ENCODE assay signal across 20 mouse cellular contexts in the genomic region with DNA sequence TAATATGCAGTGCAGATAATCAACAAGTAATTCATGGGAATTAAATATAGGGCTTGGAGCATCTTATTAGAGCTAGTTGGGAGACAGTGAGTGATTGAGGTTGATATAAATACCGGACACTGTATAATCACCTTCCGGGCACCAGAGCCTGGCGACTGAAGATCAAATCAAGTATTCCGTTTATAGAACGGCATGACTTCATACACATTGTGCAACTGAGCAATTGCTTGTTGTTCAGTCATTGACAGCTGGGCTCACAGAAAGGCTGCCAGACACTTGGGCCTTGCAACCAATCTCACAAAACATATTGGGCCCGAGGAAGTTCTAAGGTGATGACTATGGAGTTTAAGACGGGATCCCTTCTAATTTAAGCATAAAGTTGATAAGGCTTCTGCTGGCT. TPM values are rescaled to one million over a fixed set of nuclear protein-coding genes. Genes with fewer than 3 reads are reported as not detected.
DNase-seq lines count a peak whose midpoint lies in the region; ATAC-seq and TF ChIP-seq lines count a peak whose summit lies in the region.
"Had no signal": no experiment of that assay in that cellular context is flagged by ENCODE, and none has a peak within 500 bp of the region (broad histone marks: within the 10 kb centered on the region; RNA-seq: fewer than 3 reads in every experiment).

No protein-coding gene starts in this region.

- H3K27me3 ChIP-seq in lung, postnatal 0 days (replicated peaks; ENCODE audit: insufficient read depth, low read length) = no peaks in the 10 kb centered on the region
- H3K27me3 ChIP-seq in hindbrain, embryonic 12.5 days = no peaks in the 10 kb centered on the region
- H3K27me3 ChIP-seq in neural tube, embryonic 15.5 days (replicated peaks) = no peaks in the 10 kb centered on the region
- H3K27me3 ChIP-seq: CH12.LX; heart, embryonic 12.5 days had no signal

- H3K36me3 ChIP-seq in lung, postnatal 0 days (ENCODE audit: insufficient read depth, low read length) = no peaks in the 10 kb centered on the region
- H3K36me3 ChIP-seq in hindbrain, embryonic 12.5 days = no peaks in the 10 kb centered on the region
- no peaks in the 10 kb centered on the region for H3K36me3 ChIP-seq in neural tube, embryonic 15.5 days
- H3K36me3 ChIP-seq: embryonic facial prominence, embryonic 10.5 days; forebrain, embryonic 10.5 days; heart, embryonic 12.5 days had no signal

- WGBS in lung, postnatal 0 days = 55% methylated on average over 7 of the region's 7 CpGs
- 92% methylated on average over 7 of the region's 7 CpGs for WGBS in hindbrain, embryonic 12.5 days
- 91% methylated on average over 7 of the region's 7 CpGs for WGBS in neural tube, embryonic 15.5 days

- H3K9ac ChIP-seq in lung, postnatal 0 days (replicated peaks; ENCODE audit: low read depth) = no peak overlapping the region
- no peak overlapping the region for H3K9ac ChIP-seq in hindbrain, embryonic 12.5 days
- no peak overlapping the region for H3K9ac ChIP-seq in neural tube, embryonic 15.5 days (replicated peaks)
- H3K9ac ChIP-seq: heart, embryonic 12.5 days had no signal

- H3K4me1 ChIP-seq in lung, postnatal 0 days (ENCODE audit: insufficient read depth, low read depth, low read length) = no peaks in the 10 kb centered on the region
- no peaks in the 10 kb centered on the region for H3K4me1 ChIP-seq in hindbrain, embryonic 12.5 days
- H3K4me1 ChIP-seq in neural tube, embryonic 15.5 days = no peaks in the 10 kb centered on the region
- H3K4me1 ChIP-seq: embryonic facial prominence, embryonic 10.5 days; forebrain, embryonic 10.5 days; heart, embryonic 12.5 days had no signal

- peak; percentile 12 for DNase-seq in adrenal gland, postnatal 14 days
- no peak for DNase-seq in adrenal gland, postnatal 4 days (ENCODE audit: low spot score in 2 of 2)
- DNase-seq in MN1 (ENCODE audit: low spot score) = peak; percentile 41
- DNase-seq in lung, postnatal 0 days (ENCODE audit: low spot score) = peak; percentile 73
- DNase-seq in lung, postnatal 36 days = peak; percentile 75
- DNase-seq in frontal cortex, adult 2 months (ENCODE audit: extremely low spot score in 1 of 2, low spot score in 1 of 2) = no peak
- DNase-seq: adrenal gland, adult 8-10 months; cerebellum, adult 18-20 months; cerebellum, adult 9-11 months; gastrocnemius, postnatal 14 days had no signal

- TF ChIP-seq CTCF in lung, postnatal 0 days (IDR thresholded peaks at IDR 0.05) = no peak

- peak; percentile 38; the same call in 1 of the 2 replicates for TF ChIP-seq EP300 in lung, postnatal 0 days (IDR thresholded peaks at IDR 0.05)

- ATAC-seq in lung, postnatal 0 days = peak; percentile 77
- no peak for ATAC-seq in hindbrain, embryonic 12.5 days (ENCODE audit: low FRiP score)
- ATAC-seq in neural tube, embryonic 15.5 days (ENCODE audit: low FRiP score) = no peak
- ATAC-seq: forebrain, embryonic 14.5 days; hindbrain, embryonic 16.5 days; inflammation-experienced regulatory T-cells, adult 6 months had no signal

- H3K27ac ChIP-seq in lung, postnatal 0 days (ENCODE audit: low read length) = no peak overlapping the region
- H3K27ac ChIP-seq in hindbrain, embryonic 12.5 days = no peak overlapping the region
- no peak overlapping the region for H3K27ac ChIP-seq in neural tube, embryonic 15.5 days (replicated peaks)
- H3K27ac ChIP-seq: embryonic facial prominence, embryonic 10.5 days; forebrain, embryonic 10.5 days had no signal

- no peaks in the 10 kb centered on the region for H3K9me3 ChIP-seq in lung, postnatal 0 days (ENCODE audit: low read length)
- no peaks in the 10 kb centered on the region for H3K9me3 ChIP-seq in hindbrain, embryonic 12.5 days (replicated peaks)
- no peaks in the 10 kb centered on the region for H3K9me3 ChIP-seq in neural tube, embryonic 15.5 days (replicated peaks)
- H3K9me3 ChIP-seq: embryonic facial prominence, embryonic 10.5 days; forebrain, embryonic 10.5 days; heart, embryonic 12.5 days had no signal

- H3K4me3 ChIP-seq in lung, postnatal 0 days (ENCODE audit: low read depth, low read length) = no peak overlapping the region
- no peak overlapping the region for H3K4me3 ChIP-seq in hindbrain, embryonic 12.5 days
- no peak overlapping the region for H3K4me3 ChIP-seq in neural tube, embryonic 15.5 days (replicated peaks)
- H3K4me3 ChIP-seq: embryonic facial prominence, embryonic 10.5 days; erythroblast, embryonic 14.5 days; forebrain, embryonic 10.5 days; heart, embryonic 12.5 days had no signal

- H3K4me2 ChIP-seq in lung, postnatal 0 days (replicated peaks; ENCODE audit: low read depth, low read length) = no peak overlapping the region
- H3K4me2 ChIP-seq in hindbrain, embryonic 12.5 days (replicated peaks) = no peak overlapping the region
- no peak overlapping the region for H3K4me2 ChIP-seq in neural tube, embryonic 15.5 days
- H3K4me2 ChIP-seq: heart, embryonic 12.5 days had no signal

RNA-seq across cellular contexts. Expression of a gene that starts 31.1 kb away (rescaled TPM):
- 83.6 and 87.6 TPM in 2 replicates for total RNA-seq in adrenal gland, postnatal 14 days (2021)
- 100 to 1,000 TPM; 114 to 128 TPM for total RNA-seq in adrenal gland, postnatal 4 days (2021)
- polyA plus RNA-seq in lung, postnatal 0 days (2015; fragmentation: Nextera tagmentation; extraction: Ambion mirVana) = 19.0 and 21.9 TPM in 2 replicates
- polyA plus RNA-seq in frontal cortex, adult 2 months (2012; rRNA removed) = 26.8 and 29.4 TPM in 2 replicates
- polyA plus RNA-seq in hindbrain, embryonic 12.5 days (2016; fragmentation: Nextera tagmentation; extraction: Ambion mirVana) = 23.6 and 23.7 TPM in 2 replicates
- 6.4 and 9.7 TPM in 2 replicates for polyA plus RNA-seq in neural tube, embryonic 15.5 days (2015; fragmentation: Nextera tagmentation; extraction: Ambion mirVana)

Comparison
In these comparisons a context has a peak if more than half of its experiments do, and no peak if none do; other contexts are left out.
1. DNase-seq: peak in adrenal gland, postnatal 14 days (single experiment), MN1 (single experiment), lung, postnatal 0 days (single experiment) and lung, postnatal 36 days (single experiment); none in adrenal gland, postnatal 4 days (0 of 2) and frontal cortex, adult 2 months (0 of 2).